Mouse (Mus musculus) forebrain, embryonic 11.5 days (tissue): ENCODE results near the gene Fbxo30. TPM values are rescaled to one million over a fixed set of nuclear protein-coding genes. Genes with fewer than 3 reads are reported as not detected.
"Not testable (repeated sequence)": the region's sequence is repeated elsewhere in the genome, so short reads cannot be mapped to it uniquely, and the experiment has no call there.

Source experiments
- ATAC-seq: fragments of 200-750 bp; cut with Nextera tagmentation; replicated peaks from 2 replicates; pipeline ENCODE4 v1.8.0; 2017; ENCODE audit warnings: moderate TSS enrichment; ENCODE audit not compliant: low FRiP score
- DNase-seq: peaks from one replicate; pipeline ENCODE4 v3.0.0-alpha.2; 2017; ENCODE audit warnings: low spot score
- H3K27ac ChIP-seq: fragments of 300-500 bp; sonication (generic); 2 replicates; pipeline ENCODE4 v1.5.1; 2014; ENCODE audit warnings: low read depth, low read length
- H3K27me3 ChIP-seq: fragments of 300-500 bp; sonication (generic); 2 replicates; pipeline ENCODE4 v1.6.1; 2014; ENCODE audit warnings: mild to moderate bottlenecking, low read length, mixed read lengths; ENCODE audit not compliant: control insufficient read depth, insufficient read depth
- H3K36me3 ChIP-seq: fragments of 300-500 bp; sonication (generic); 2 replicates; pipeline ENCODE4 v1.6.1; 2014; ENCODE audit warnings: mild to moderate bottlenecking, low read length, moderate library complexity, mixed read lengths; ENCODE audit not compliant: control insufficient read depth, insufficient read depth
- H3K4me1 ChIP-seq: fragments of 300-500 bp; sonication (generic); replicated peaks from 2 replicates; pipeline ENCODE4 v1.6.1; 2014; ENCODE audit warnings: low read length, mixed read lengths; ENCODE audit not compliant: control insufficient read depth, insufficient read depth
- H3K4me2 ChIP-seq: fragments of 300-500 bp; sonication (generic); 2 replicates; pipeline ENCODE4 v1.6.1; 2014; ENCODE audit warnings: low read depth, mild to moderate bottlenecking, low read length, moderate library complexity, mixed read lengths; ENCODE audit not compliant: severe bottlenecking
- H3K4me3 ChIP-seq: fragments of 300-500 bp; sonication (generic); 2 replicates; pipeline ENCODE4 v1.5.1; 2014; ENCODE audit warnings: low read depth, low read length
- H3K9ac ChIP-seq: fragments of 300-500 bp; sonication (generic); 2 replicates; pipeline ENCODE4 v1.6.1; 2014; ENCODE audit warnings: low read length
- H3K9me3 ChIP-seq: fragments of 300-500 bp; sonication (generic); 2 replicates; pipeline ENCODE4 v1.6.1; 2016; ENCODE audit warnings: low read length, mixed read lengths; ENCODE audit not compliant: control insufficient read depth
- WGBS: fragments of 180-500 bp; shearing (Covaris S2); extraction: QIAGEN DNeasy Blood & Tissue Kit; methylation state at CpG from one replicate; pipeline ENCODE4 v1.1.7; 2014; 5-methylcytosine and 5-hydroxymethylcytosine counted together
- polyA plus RNA-seq: library from polyadenylated mRNA; unstranded; fragments of >200 nt; fragmentation: Nextera tagmentation; extraction: Ambion mirVana; gene quantifications from 2 replicates; pipeline ENCODE4 v1.2.1, GENCODE M21; 2014

Fbxo30 gene
- 45.6 and 47.8 TPM in 2 replicates for polyA plus RNA-seq

DNA sequence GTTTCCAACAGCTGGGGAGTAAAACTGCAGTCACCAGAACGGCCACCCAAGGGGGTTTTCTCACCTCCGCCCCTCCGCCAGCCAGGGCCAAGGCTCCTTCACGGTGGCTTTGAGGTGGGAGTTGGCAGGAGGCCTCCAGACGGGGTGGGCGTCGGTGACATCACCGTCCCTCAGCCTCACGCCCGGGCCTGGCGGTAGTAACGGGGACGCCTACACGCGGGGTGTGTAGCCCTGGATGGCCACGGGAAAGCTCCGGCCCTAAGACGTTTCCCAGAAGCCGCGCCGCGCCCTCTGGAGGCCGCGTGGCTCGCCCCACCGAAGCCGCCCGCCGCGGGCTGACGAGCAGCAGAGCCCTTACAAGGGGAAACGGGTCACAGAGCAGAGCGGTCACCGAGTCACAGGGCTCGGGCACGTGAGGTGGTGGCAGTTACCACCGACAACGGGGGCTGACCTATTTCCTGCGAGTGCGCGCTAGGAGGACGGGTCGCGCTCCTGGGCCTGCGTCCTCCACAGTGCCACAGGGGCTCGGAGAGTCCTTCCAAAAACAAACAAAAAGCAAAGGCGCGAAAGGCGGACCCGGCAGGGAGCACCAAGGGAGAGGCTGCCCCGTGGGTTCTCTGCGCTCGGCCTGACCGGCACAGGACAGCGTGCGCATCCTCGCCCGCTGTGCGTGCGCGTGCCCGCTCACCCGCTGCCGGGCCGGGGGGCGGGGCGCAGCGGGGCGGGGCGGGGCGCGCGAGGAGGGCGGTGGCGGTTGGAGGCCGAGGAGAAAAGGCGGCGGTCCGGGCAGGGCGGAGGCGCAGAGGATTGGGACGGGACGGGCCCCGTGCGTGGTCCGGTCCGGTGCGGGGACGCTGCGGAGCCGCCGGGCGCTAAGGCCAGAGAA lies at the start of gene Fbxo30:
Gene Fbxo30 (plus strand): TSS at position 753 of the 886 bp plus-strand sequence.
- Histone ChIP-seq H3K27ac (peak within 1 kb of the TSS; percentile 95), H3K27me3 (no peaks in the 10 kb centered on the region), H3K9me3 (no peaks in the 10 kb centered on the region), H3K9ac (peak within 1 kb of the TSS; percentile 93), H3K4me3 (peak within 1 kb of the TSS; percentile 93), H3K4me1 (no peaks in the 10 kb centered on the region; the same call in 1 of the 2 replicates), H3K4me2 (peak within 1 kb of the TSS; percentile 51), H3K36me3 (no peaks in the 10 kb centered on the region)
- peak; percentile 94 for ATAC-seq
- WGBS = under 1% methylated on average over 75 of the region's 93 CpGs
- peak; percentile 96 for DNase-seq

DNA sequence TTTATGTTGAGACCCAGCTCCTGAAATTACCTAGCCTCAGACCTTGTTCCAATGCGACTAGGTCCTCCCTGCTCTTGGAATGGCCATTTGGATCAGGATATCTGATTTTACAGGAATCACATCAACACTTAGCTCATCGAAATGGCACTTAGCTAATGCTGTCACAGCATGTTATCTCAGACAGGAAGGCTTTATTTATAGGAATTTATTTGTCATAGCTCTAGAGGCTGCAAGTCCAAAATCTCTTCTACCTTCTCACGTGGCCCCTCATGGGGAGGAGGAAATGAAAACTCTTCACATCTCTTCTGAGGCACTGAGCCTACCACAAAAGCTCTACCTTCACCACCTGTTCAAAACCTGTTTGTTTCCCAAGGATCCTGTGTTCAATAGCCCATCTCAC lies 47.9 kb upstream of the Fbxo30 start:
- no peaks in the 10 kb centered on the region for H3K36me3 ChIP-seq
- H3K4me3 ChIP-seq = no peak overlapping the region
- no peak overlapping the region for H3K4me2 ChIP-seq
- DNase-seq (no peak), ATAC-seq (no peak)
- no peaks in the 10 kb centered on the region for H3K4me1 ChIP-seq
- H3K27me3 ChIP-seq = no peaks in the 10 kb centered on the region
- WGBS = 71% methylated on average over 3 of the region's 3 CpGs
- no peak overlapping the region for H3K27ac ChIP-seq
- H3K9me3 ChIP-seq = no peaks in the 10 kb centered on the region
- no peak overlapping the region for H3K9ac ChIP-seq

DNA sequence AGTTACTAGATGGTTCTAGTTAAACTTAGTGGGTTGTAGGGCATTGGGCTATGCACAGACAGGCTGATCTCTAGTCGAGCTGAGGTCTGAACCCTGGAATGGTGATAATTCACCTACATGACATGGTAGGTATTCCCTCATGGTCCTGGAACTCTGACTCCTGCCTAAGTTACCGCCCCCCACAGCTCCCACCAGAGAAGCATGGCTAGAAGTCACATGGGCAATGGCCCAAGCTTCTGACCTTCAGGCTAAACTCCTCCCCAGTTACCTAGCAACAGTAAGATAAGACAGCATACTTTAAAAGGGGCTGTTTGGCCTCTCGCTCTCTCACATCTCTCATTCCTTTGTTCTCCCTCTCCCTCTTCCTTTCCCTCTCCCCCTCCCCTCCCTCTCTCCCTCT lies 38.1 kb upstream of the Fbxo30 start:
- not testable (repeated sequence) for H3K4me3 ChIP-seq, H3K4me1 ChIP-seq, H3K27ac ChIP-seq, DNase-seq, H3K9ac ChIP-seq, H3K9me3 ChIP-seq, H3K27me3 ChIP-seq, ATAC-seq, H3K4me2 ChIP-seq, H3K36me3 ChIP-seq
- 74% methylated on average over 3 of the region's 3 CpGs for WGBS

DNA sequence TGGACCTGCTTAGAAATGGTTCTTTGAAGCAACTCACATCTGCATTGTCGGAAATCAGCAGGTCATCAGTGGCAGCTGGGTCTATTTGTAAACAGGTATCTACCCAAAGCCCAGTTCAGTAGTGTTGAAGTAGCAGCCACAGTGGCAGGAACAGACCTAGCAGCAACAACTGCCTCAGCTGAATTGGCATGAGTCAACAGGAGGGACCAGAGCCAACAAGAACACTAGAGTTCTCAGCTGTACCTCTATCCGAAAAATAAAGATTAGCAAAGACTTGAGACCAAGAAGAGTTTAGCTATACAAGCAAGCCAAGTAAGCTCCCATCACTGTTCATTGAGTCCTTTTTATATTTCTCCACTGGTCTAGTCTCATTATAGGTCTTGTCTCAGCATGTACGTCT lies 32.9 kb upstream of the Fbxo30 start:
- no peak overlapping the region for H3K27ac ChIP-seq
- DNase-seq (no peak), ATAC-seq (no peak)
- no peaks in the 10 kb centered on the region for H3K27me3 ChIP-seq
- no peak overlapping the region for H3K4me3 ChIP-seq
- no peak overlapping the region for H3K4me2 ChIP-seq
- no peaks in the 10 kb centered on the region for H3K4me1 ChIP-seq
- H3K9ac ChIP-seq = no peak overlapping the region
- no peaks in the 10 kb centered on the region for H3K9me3 ChIP-seq
- H3K36me3 ChIP-seq = no peaks in the 10 kb centered on the region
- WGBS = 87% methylated on average over 3 of the region's 3 CpGs

DNA sequence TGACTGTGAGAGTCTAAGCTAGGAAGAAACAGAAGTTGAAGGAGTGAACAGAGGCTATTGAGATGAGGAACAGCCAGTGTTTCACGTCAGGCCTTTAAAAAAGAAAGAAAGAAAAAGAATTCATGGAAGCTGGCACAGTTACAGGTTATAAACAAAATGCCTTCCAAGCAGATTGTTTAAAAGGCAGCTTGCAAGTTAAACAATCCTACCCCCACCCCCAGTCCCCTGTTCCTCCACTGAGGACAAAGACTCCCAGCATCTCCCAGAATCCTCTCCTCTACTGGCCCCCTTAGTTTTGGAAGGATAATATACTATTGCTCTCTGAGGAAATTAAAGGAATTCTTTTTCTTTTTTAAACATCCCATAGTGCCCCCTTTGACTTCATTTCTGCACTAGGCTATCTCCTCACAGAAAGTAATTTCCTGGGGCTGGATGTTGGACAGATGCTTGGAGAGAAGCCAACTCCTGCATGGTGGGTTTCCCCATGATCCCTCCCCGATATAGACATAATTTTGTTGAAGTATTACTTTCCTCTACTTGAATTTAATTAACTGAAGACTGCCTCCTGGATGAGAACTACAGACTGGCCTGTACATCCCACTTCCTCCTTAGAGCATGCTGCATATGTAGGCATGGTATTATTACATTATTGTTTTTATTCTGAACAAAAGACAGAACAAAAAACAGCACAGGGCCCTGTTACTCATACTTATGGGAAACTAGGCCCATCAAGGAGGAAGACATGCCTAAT lies 30.7 kb upstream of the Fbxo30 start:
- no peak overlapping the region for H3K27ac ChIP-seq
- H3K36me3 ChIP-seq = no peaks in the 10 kb centered on the region
- H3K4me2 ChIP-seq = no peak overlapping the region
- H3K9ac ChIP-seq = no peak overlapping the region
- DNase-seq (no peak), ATAC-seq (no peak)
- 73% methylated on average over 2 of the region's 2 CpGs for WGBS
- no peak overlapping the region for H3K4me3 ChIP-seq
- H3K4me1 ChIP-seq = no peaks in the 10 kb centered on the region
- no peaks in the 10 kb centered on the region for H3K9me3 ChIP-seq
- H3K27me3 ChIP-seq = no peaks in the 10 kb centered on the region

DNA sequence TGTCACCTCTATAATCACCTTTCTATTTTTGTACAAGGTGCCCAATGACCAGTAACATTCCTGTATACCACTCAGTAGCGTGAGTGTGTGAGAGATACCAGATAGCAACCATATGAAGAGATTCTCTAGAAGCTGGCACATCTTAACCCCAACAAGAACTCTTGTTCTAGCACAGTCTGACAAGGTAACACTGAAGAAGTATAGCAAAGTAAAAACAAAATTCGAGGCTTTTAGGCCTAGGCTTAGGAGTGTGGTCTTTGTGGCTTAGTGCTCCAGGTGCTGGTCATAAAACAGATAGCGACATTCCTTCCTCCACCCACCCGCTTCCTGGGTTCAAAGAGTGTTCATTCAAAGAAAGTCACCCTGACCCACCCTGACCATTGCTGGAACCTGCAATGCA lies 27.5 kb upstream of the Fbxo30 start:
- H3K9ac ChIP-seq, DNase-seq, H3K27ac ChIP-seq, ATAC-seq, H3K27me3 ChIP-seq, H3K4me3 ChIP-seq, H3K4me2 ChIP-seq, H3K4me1 ChIP-seq, H3K36me3 ChIP-seq, H3K9me3 ChIP-seq: not testable (repeated sequence)
- 91% methylated on average over 4 of the region's 4 CpGs for WGBS

DNA sequence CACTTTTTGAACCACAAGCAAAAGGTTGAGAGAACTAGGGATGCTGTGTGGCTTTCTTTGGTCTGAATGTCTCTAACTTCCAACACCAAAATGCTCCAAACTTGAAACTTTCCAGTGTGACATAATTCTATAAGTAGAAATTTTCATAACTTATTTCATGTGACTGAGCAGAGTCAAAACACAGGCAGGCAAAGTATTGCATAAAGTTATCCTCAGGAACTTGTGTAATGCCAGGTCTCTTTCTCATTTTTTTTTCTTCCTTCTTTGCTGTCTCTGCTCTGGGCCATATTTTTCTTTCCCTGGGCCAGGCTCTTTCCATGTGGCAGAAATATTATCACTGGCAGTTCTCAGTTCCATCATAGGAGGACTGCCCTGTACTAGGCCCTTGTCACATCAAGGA lies 21.0 kb upstream of the Fbxo30 start:
- Histone ChIP-seq H3K36me3 (no peaks in the 10 kb centered on the region), H3K9me3 (no peaks in the 10 kb centered on the region), H3K9ac (no peak overlapping the region), H3K4me1 (no peaks in the 10 kb centered on the region), H3K4me2 (no peak overlapping the region), H3K27me3 (no peaks in the 10 kb centered on the region), H3K27ac (no peak overlapping the region), H3K4me3 (no peak overlapping the region)
- no peak for ATAC-seq
- no peak for DNase-seq

DNA sequence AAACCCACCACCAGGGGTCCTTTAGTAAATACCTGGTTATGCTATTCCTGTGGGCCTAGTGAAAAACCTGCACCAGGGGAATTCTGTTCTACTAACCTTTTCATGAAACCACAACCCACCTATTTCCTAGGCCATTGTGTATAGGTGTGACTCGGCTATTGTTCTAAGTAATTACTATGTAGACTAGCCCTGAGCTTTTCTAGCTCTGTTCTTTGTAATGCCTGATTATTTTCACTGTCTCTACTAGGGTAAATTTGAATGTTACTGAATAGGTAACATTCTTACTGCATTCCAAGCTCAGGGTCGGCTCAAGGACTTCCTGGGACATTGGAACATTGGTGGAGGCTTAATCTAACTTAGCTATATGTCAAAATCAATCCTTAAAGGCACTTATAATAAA lies 18.8 kb upstream of the Fbxo30 start:
- 77% methylated on average over 2 of the region's 2 CpGs for WGBS
- H3K4me1 ChIP-seq, DNase-seq, H3K36me3 ChIP-seq, H3K27ac ChIP-seq, H3K4me3 ChIP-seq, H3K9me3 ChIP-seq, H3K9ac ChIP-seq, H3K27me3 ChIP-seq, H3K4me2 ChIP-seq, ATAC-seq: not testable (repeated sequence)
